Mouse (Mus musculus) brain, embryonic 14.5 days (tissue): ENCODE measurements around the gene Elane. TPM values are rescaled to one million over a fixed set of nuclear protein-coding genes. Genes with fewer than 3 reads are reported as not detected.

Source experiments
- DNase-seq: peaks from one replicate; pipeline ENCODE4 v3.0.0-alpha.2; 2011; ENCODE audit warnings: low read depth
- CTCF ChIP-seq: fragments of 200-500 bp; IDR thresholded peaks from 2 replicates; pipeline ENCODE4 v1.5.1; 2012; ENCODE audit warnings: inconsistent platforms, mild to moderate bottlenecking, moderate library complexity, borderline replicate concordance; ENCODE audit not compliant: insufficient read depth, insufficient read length; ENCODE audit errors: extremely low read depth
- POLR2A ChIP-seq: fragments of 200-500 bp; IDR thresholded peaks from 2 replicates; pipeline ENCODE4 v1.6.1; 2012; ENCODE audit warnings: mild to moderate bottlenecking, inconsistent platforms, borderline replicate concordance; ENCODE audit not compliant: poor library complexity, insufficient read depth, insufficient read length, severe bottlenecking; ENCODE audit errors: extremely low read depth
- polyA plus RNA-seq: library from polyadenylated mRNA; depleted of rRNA; stranded (reverse); fragments of >200 nt; gene quantifications from 2 replicates; pipeline ENCODE4 v1.2.3, GENCODE M21; 2012

Gene Elane
- polyA plus RNA-seq, 1 experiment = 0.49 TPM

- DNase-seq = no peak
- TF ChIP-seq POLR2A (no peak), CTCF (no peak)
Observed at GRCm38 (mm10) chr10:79909092-79909922, 23.3 kb downstream of the Elane start.

- no peak for DNase-seq
Observed at GRCm38 (mm10) chr10:79910556-79910955, 24.5 kb downstream of the Elane start, which contains the start of gene Gm26602. TSS of gene Gm26602 (plus strand) at chr10:79910856.

GRCm38 (mm10) chr10:79912412-79912811, 26.4 kb downstream of the Elane start:
- no peak for DNase-seq
- no peak for TF ChIP-seq CTCF
- no peak for TF ChIP-seq POLR2A

More at GRCm38 (mm10) chr10:79910556-79910955, 24.5 kb downstream of the Elane start, which contains the start of gene Gm26602:
- TF ChIP-seq POLR2A (no peak), CTCF (no peak)

GRCm38 (mm10) chr10:79914131-79914947, 28.3 kb downstream of the Elane start:
- TF ChIP-seq CTCF (no peak), POLR2A (no peak)
- peak; percentile 71 for DNase-seq

GRCm38 (mm10) chr10:79914948-79915596, 29.0 kb downstream of the Elane start:
- peak; percentile 14 for DNase-seq
- TF ChIP-seq CTCF (no peak), POLR2A (no peak)

- TF ChIP-seq CTCF (no peak), POLR2A (no peak)
- no peak for DNase-seq
Observed at GRCm38 (mm10) chr10:79916081-79916480, 30.0 kb downstream of the Elane start.

- no peak for TF ChIP-seq CTCF
- peak; percentile 85 for TF ChIP-seq POLR2A
Observed at GRCm38 (mm10) chr10:79916808-79917531, 30.9 kb downstream of the Elane start, which contains the start of gene Kiss1r. TSS of gene Kiss1r (plus strand) at chr10:79916971.

GRCm38 (mm10) chr10:79917532-79918100, 31.6 kb downstream of the Elane start:
- DNase-seq = no peak
- TF ChIP-seq CTCF (no peak), POLR2A (no peak)

More at GRCm38 (mm10) chr10:79916808-79917531, 30.9 kb downstream of the Elane start, which contains the start of gene Kiss1r:
- peak; percentile 84 for DNase-seq

GRCm38 (mm10) chr10:79918231-79919078, 32.4 kb downstream of the Elane start:
- TF ChIP-seq CTCF = no peak
- no peak for TF ChIP-seq POLR2A
- no peak for DNase-seq

- TF ChIP-seq POLR2A = no peak
- no peak for TF ChIP-seq CTCF
- DNase-seq = no peak
Observed at GRCm38 (mm10) chr10:79919251-79919849, 33.3 kb downstream of the Elane start.
